8 mouse cellular contexts compared by ENCODE assay signal in genomic region chr4:45471654-45472556, GRCm38 (mm10).
A peak's percentile ranks its signal among the peaks of the same experiment; 100 is the strongest.
DNase-seq lines count a peak whose midpoint lies in the region; ATAC-seq and TF ChIP-seq lines count a peak whose summit lies in the region.

No protein-coding gene starts in this region.

- H3K9ac ChIP-seq in heart, embryonic 13.5 days = peak overlapping the region; percentile 72

- 0 out of 2 replicates have a peak, but pooled peaks cover 3% of the 10 kb centered on the region for H3K9me3 ChIP-seq in heart, embryonic 13.5 days

- DNase-seq in adrenal gland, postnatal 14 days = peak; percentile 62
- DNase-seq in kidney, postnatal 36 days = peak; percentile 50 to 59
- DNase-seq in urinary bladder, postnatal 10 days (ENCODE audit: low spot score) = no peak
- DNase-seq in spleen, postnatal 36 days (ENCODE audit: low spot score in 2 of 2) = no peak
- no peak for DNase-seq in spleen, postnatal 14 days (ENCODE audit: low spot score in 2 of 2)

- peaks cover 20% of the 10 kb centered on the region for H3K79me3 ChIP-seq in C2C12 (ENCODE audit: low read depth)

- peak overlapping the region; percentile 20 for H3ac ChIP-seq in C2C12 (ENCODE audit: control insufficient read depth, insufficient read length, low read depth)

- no peaks in the 10 kb centered on the region for H3K27me3 ChIP-seq in C2C12 (ENCODE audit: control insufficient read depth, insufficient read depth, insufficient read length)
- peaks cover 7% of the 10 kb centered on the region for H3K27me3 ChIP-seq in heart, embryonic 13.5 days (replicated peaks)

- no peak overlapping the region for H3K4me3 ChIP-seq in C2C12 (ENCODE audit: insufficient read depth, poor library complexity, severe bottlenecking)
- H3K4me3 ChIP-seq in heart, embryonic 13.5 days = no peak overlapping the region
- H3K4me3 ChIP-seq in macrophage (ENCODE audit: inconsistent target) = no peak overlapping the region

- peak overlapping the region; percentile 97 for H3K27ac ChIP-seq in heart, embryonic 13.5 days (replicated peaks)
- H3K27ac ChIP-seq in macrophage = peak overlapping the region; percentile 39

- peaks cover 95% of the 10 kb centered on the region for H3K4me1 ChIP-seq in heart, embryonic 13.5 days

- no peak for TF ChIP-seq CTCF in C2C12 (IDR thresholded peaks at IDR 0.05; ENCODE audit: control insufficient read depth, insufficient read depth, insufficient read length)

- H3K79me2 ChIP-seq in C2C12 (ENCODE audit: control insufficient read depth, insufficient read depth) (peaks cover 92% of the 10 kb centered on the region), macrophage (ENCODE audit: inconsistent target) (no peaks in the 10 kb centered on the region)

- ATAC-seq in heart, embryonic 13.5 days (ENCODE audit: extremely low read depth, insufficient number of reproducible peaks, low FRiP score, low TSS enrichment) = no peak

- 22% methylated on average over 11 of the region's 11 CpGs for WGBS in heart, embryonic 13.5 days
- WGBS in macrophage (ENCODE audit: missing documents) = 70% methylated on average over 11 of the region's 11 CpGs

- peak overlapping the region; percentile 15; the same call in 1 of the 2 replicates for H3K4me2 ChIP-seq in heart, embryonic 13.5 days

- H3K36me3 ChIP-seq in C2C12 (ENCODE audit: control insufficient read depth, insufficient read depth) (peaks cover 4% of the 10 kb centered on the region), macrophage (ENCODE audit: inconsistent target) (no peaks in the 10 kb centered on the region)
- H3K36me3 ChIP-seq in heart, embryonic 13.5 days = peaks cover 8% of the 10 kb centered on the region

TF ChIP-seq in C2C12, 6 proteins besides CTCF, POLR2A, EP300 and RAD21:
- TF ChIP-seq MYOG (IDR thresholded peaks at IDR 0.05; ENCODE audit: control insufficient read depth, extremely low read depth, insufficient read length) = no peak
- TF ChIP-seq MYOD1 (IDR thresholded peaks at IDR 0.05; ENCODE audit: control insufficient read depth, insufficient read length, low read depth) = no peak
- no peak for TF ChIP-seq USF1 (IDR thresholded peaks at IDR 0.05; ENCODE audit: low read depth)
- no peak for TF ChIP-seq CEBPB (IDR thresholded peaks at IDR 0.05; ENCODE audit: low read depth)
- TF ChIP-seq FOSL1 (IDR thresholded peaks at IDR 0.05; ENCODE audit: insufficient read depth, low read length, poor library complexity, severe bottlenecking) = no peak
- TF ChIP-seq MAX (IDR thresholded peaks at IDR 0.05) = no peak

Comparison
In these comparisons a context has a peak if more than half of its experiments do, and no peak if none do; other contexts are left out.
1. DNase-seq: peak in adrenal gland, postnatal 14 days (single experiment) and kidney, postnatal 36 days (2 of 2); none in urinary bladder, postnatal 10 days (single experiment), spleen, postnatal 36 days (0 of 2) and spleen, postnatal 14 days (0 of 2).